Mouse (Mus musculus): ENCODE measurements around the gene Sncb. TPM values are rescaled to one million over a fixed set of nuclear protein-coding genes. Genes with fewer than 3 reads are reported as not detected.

Sncb gene
- total RNA-seq, 2 experiments from 2014 or later: not detected

DNA sequence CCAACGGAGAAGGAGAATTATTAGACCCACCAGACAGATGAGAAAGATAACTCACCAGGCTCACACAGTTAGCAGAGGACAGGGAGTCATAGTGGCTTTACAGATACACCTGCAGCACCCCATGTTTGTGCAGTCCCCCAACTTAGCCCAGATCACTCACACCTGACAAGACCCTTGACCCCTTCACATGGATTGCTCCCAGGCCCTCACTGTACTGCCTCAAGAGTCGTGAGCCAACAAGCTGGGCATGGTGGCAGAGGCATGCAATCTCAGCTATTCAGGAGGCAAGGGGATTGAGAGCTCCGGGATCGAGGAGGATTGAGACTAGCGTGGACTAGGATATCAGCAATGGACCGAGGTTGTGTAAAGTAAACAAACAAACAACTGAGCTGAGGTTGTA is 12.7 kb downstream of the Sncb start:
- Histone ChIP-seq H3K4me3 (no peak overlapping the region), H3K27ac (no peak overlapping the region)
- intact Hi-C loops (cut with DNase I): no loop called here
- no peak for DNase-seq
- TF ChIP-seq CTCF (IDR thresholded peaks at IDR 0.05): no peak

DNA sequence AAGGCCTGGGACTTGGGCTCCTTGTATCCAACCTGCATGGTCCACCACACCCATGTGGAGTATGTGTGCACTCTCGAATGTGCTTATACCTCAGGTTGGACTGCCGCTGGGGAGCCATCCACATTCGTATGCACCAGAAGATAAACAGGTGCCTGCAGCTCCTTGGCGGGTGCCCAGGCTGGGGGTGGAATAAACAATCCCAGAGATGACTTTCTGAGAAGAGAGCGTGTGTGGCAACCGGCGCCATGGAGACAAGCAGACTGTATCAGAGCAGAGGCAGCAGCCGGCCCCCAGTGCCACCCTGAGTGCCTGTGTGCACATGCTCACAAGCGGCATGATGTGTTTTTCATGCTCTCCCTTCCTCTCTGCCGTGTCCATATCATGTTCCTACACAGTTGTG is 13.7 kb downstream of the Sncb start:
- no peak for TF ChIP-seq CTCF (IDR thresholded peaks at IDR 0.05)
- H3K27ac ChIP-seq: no peak overlapping the region
- DNase-seq: no peak
- H3K4me3 ChIP-seq: no peak overlapping the region
- intact Hi-C loops (cut with DNase I): no loop called here

DNA sequence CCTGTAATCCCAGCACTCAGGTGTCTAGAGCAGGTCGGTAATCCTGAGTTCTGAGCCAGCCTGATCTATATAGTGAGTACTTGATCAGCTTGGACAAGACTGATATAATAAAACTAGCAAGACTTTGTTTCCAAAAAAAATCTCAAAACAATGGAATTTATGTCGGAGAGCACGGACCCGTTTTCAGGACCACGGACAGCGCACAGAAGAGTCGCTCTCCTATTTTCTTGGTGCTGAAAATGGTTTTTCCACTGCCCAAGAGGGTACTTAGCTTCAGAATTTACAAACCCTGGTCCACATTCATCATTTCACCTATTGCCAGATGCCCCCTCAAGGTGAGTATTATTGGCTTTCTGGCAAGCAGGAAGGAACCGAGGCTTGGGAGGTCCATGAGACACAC is 15.7 kb downstream of the Sncb start:
- no peak for TF ChIP-seq CTCF (IDR thresholded peaks at IDR 0.05)
- no peak overlapping the region for H3K4me3 ChIP-seq
- no peak overlapping the region for H3K27ac ChIP-seq
- DNase-seq: no peak
- intact Hi-C loops (cut with DNase I): no loop called here

DNA sequence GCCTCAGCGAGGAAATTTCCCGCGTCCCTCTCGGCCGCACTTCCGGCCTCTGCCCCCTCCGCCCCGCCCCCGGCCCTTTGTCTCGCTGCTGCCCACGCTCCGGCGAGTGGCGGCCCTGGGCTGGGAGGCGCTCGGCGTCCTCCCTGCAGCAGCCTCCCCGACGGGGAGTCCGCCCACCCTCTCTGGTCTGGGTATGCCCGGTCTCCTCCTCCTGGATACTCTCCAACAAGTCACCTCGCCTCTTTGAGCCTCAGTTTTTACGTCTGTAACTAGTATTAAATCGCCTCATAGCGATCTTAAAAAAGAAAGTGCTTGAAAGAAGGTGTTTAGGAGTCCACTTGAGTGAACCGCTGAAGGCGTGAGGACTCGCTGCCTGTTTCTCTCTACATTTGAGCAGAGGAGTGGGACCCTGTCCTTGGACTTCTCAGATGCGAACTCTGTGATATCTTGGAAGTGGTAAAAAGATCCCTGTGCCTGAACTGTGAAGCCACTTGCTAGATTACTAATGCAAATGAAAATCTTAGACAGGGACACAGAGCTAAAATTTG is 16.5 kb downstream of the Sncb start, which contains the start of gene Gprin1:
Gprin1 (minus strand) TSS at position 11 of the 548 bp plus-strand sequence.
- TF ChIP-seq CTCF (IDR thresholded peaks at IDR 0.05): no peak
- intact Hi-C loops (cut with DNase I): no loop called here
- DNase-seq: no peak
- Histone ChIP-seq H3K4me3 (peak within 1 kb of the TSS; percentile 63), H3K27ac (no peak within 1 kb of the TSS)

DNA sequence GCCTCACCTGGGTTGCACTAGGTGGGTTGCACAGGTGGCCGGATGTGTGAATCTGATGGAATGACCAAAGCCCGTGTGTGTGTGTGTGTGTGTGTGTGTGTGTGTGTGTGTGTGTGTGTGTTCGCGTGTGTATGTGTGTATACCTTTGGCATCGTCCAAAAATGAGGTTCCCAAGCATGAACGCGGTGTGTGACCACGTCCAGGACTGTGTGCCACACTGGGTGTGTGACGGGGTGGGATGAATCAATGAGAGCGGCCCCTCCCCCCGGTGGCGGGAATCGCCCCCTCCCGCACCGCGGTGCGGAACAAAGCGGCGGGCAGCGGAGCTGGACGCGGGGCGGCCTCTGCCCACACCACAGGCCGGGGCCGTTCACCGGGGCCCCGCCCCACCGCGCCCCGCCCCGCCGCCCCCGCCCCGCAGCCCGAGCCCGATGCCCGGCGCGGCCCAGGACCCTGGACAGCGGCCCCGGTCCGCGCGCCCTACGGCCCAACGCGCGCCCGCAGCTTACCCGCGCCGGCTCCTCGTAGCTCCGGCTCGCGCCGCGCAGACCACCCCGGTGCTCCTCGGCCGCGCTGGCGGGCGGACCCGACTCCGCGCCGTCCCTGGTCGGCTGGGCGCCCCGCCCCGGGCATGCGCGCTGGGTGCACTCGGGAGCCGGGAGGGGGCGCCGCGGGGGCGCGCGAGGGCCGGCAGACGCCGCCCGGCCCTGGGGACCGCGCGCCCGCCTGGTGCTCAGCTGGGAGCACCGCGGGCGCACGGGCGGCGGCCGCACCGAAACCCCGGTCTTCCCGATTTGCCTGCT is 17.1 kb downstream of the Sncb start:
- peak overlapping the region; percentile 63 for H3K4me3 ChIP-seq
- TF ChIP-seq CTCF (IDR thresholded peaks at IDR 0.05): no peak
- intact Hi-C loops (cut with DNase I): no loop called here
- DNase-seq: peak; percentile 31
- H3K27ac ChIP-seq: no peak overlapping the region

DNA sequence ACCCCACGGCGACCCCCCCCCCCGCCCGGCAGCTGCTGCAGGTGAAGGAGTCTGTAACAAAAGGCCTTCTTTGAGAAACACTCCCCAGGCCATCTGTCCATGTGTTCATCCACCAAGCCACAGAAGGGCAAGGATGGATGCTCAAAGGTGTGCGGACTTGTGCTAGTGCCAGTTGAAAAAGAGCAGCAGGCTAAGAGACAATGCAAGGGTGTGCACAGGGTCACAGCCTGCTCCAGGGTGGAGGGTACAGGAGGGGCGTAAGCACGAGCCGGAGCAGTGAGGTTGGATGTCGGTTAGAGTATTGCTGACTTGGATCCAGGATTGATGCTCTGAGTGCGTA is 17.7 kb downstream of the Sncb start:
- no peak for DNase-seq
- no peak for TF ChIP-seq CTCF (IDR thresholded peaks at IDR 0.05)
- intact Hi-C loops (cut with DNase I): no loop called here
- no peak overlapping the region for H3K27ac ChIP-seq
- no peak overlapping the region for H3K4me3 ChIP-seq

DNA sequence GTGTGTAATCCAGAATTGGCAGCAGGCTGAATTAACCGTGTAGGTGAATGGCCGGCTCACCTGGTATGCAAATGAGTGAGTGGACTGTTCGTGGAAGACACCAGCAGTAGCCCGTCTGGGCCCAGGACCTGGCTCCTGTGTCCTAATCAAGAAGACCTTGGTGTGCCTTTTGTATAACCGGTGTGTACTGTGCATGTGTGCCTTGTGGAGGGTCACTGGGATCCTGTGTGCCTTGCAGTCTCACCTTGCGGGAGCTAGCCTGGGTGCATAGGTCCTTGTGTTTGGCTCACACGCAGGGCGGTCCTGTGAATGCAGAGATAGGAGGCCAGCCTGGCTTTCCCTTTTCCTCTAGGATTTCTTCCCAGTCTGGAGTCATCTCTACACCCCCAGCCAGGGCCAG is 18.2 kb downstream of the Sncb start:
- Histone ChIP-seq H3K27ac (no peak overlapping the region), H3K4me3 (no peak overlapping the region)
- no peak for TF ChIP-seq CTCF (IDR thresholded peaks at IDR 0.05)
- intact Hi-C loops (cut with DNase I): no loop called here
- no peak for DNase-seq

DNA sequence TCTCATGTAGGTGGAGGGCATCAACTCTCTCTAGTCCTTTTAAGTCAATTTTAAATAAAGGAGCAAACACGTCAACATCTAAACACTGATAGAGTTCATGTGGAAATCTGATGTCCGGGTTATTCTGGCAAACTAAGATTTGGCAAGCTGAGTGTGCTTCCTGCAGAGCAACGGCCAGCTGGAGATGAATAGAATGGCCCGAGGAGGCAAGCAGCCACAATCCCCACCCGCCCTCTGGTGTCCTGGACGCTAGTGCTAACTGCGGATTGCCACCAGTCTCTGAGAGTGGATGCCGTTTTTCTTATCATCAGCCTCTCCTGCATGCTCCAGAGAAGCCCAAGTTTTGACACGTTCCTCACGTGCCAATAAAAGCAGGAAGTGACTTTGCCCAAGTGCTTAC is 19.5 kb downstream of the Sncb start:
- Histone ChIP-seq H3K27ac (no peak overlapping the region), H3K4me3 (no peak overlapping the region)
- intact Hi-C loops (cut with DNase I): no loop called here
- DNase-seq: no peak
- TF ChIP-seq CTCF (IDR thresholded peaks at IDR 0.05): no peak

DNA sequence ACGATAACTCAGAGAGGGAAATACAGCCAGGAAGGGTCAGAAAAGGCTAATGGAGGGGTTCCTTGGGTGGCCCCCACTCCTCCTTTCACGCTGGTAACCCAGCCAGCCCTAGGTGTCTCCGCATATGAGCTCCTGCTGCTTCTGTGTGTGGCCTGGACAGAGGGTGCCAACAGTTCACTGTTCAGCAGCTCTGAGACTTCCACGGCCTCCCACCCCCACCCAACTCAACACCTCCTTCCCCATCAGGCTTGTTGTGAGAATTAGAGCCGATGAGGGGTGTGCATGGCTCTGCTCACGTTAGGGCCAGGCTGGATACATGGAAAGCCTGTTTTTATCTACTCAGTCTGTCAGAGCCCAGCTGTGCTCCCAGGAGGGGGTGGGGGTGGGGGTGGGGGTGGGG is 20.3 kb downstream of the Sncb start:
- H3K4me3 ChIP-seq: no peak overlapping the region
- intact Hi-C loops (cut with DNase I): no loop called here
- no peak overlapping the region for H3K27ac ChIP-seq
- DNase-seq: no peak
- no peak for TF ChIP-seq CTCF (IDR thresholded peaks at IDR 0.05)

DNA sequence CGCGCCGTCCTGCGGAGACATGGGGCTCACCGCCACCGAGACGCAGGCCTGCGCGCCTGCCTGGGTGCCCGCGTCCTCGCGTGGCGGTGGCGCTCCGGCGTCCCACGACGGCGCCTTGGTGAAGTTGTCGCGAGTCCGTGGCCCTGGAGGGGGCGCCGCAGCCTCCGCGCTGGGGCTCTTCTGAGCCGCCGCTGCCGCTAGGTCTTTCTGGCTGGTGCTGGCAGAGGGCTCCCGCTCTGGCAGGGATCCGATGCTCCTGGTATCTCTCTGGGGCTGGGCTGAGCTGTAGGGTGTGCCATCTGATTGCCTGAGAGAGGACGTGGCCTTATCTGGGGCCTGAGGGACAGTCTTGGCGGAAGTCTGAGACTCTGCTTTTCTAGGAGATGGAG is 28.2 kb downstream of the Sncb start:
- Histone ChIP-seq H3K27ac (no peak overlapping the region), H3K4me3 (peak overlapping the region; percentile 58)
- intact Hi-C loops (cut with DNase I): no loop called here
- TF ChIP-seq CTCF (IDR thresholded peaks at IDR 0.05): no peak
- no peak for DNase-seq

DNA sequence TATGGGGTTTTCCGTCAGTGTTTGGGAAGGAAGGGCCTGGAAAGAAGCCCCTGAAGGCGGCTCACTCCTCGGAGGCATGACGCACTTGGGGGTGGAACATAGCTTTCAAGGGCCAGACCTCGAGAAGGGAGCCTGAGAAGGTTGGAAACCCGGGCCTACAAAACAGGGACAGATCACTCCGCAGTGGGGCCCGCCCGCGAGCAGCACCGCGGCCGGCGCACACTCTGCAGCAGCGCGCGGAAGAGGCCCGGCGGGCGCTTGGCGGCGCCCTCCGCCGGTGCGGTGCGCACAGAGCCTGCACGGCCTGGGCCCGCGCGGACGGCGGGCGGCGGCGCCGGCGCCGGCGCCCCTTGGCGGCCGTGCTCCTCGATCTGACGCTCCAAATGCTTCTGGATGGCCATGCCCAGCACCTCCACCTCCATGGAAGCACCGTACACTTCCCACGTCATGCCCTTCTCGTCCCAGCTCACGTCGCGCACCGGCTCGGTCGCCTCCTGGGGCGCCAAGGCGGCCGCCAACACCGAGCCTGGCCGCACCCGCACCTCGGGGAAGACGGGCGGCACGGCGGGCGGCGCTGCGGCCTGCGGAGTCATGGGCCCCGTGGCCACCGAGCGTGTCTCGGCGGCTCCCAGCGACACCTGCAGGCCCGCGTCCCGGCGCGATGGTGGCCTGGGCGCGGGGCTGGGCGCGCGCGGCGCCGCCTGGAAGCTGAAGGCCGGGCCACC is 28.7 kb downstream of the Sncb start:
- Histone ChIP-seq H3K4me3 (peak overlapping the region; percentile 58), H3K27ac (no peak overlapping the region)
- intact Hi-C loops (cut with DNase I): no loop called here
- no peak for TF ChIP-seq CTCF (IDR thresholded peaks at IDR 0.05)
- peak; percentile 30 for DNase-seq

DNA sequence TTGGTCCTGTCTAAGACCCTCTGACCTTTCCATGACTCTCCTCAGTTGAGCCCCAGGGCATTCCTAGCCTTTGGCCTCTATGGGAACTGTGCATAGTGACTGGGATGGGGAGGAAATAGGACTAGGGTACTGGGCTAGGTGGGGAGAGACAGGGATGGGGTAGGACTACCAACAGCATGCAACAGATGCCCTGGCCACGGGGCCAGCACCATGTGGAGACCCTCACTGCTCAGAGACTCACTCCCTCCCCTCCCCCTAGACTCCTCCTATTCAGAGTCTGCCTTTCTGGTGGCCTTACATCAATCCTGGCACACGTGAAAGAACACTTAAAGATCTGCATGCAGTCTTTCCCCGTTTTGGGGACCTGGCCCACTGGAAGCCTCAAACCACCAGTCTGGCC is 29.5 kb downstream of the Sncb start:
- no peak overlapping the region for H3K4me3 ChIP-seq
- intact Hi-C loops (cut with DNase I): no loop called here
- TF ChIP-seq CTCF (IDR thresholded peaks at IDR 0.05): no peak
- no peak for DNase-seq
- no peak overlapping the region for H3K27ac ChIP-seq

DNA sequence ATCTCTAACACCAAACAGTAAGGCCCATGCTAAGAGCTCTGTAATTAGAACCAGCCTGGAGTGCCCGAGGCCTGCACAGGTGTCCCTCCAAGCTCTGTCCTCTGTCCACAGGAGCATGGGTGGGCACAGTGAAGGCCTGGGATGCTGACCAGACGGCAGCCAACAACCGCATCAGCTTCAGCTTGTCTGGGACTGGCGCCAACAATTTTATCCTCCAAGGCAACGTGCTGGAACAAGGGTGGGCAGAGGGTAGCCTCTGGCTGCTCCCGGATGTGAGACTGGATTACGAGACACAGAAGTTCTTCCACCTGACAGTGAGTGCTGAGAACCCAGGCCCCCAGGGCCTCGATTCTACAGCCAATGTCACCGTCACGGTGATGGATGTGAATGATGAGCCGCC is 40.3 kb downstream of the Sncb start:
- TF ChIP-seq CTCF (IDR thresholded peaks at IDR 0.05): no peak
- H3K27ac ChIP-seq: no peak overlapping the region
- intact Hi-C loops (cut with DNase I): no loop called here

More for the DNA sequence above, 40.3 kb downstream of the Sncb start:
- H3K4me3 ChIP-seq: no peak overlapping the region
- no peak for DNase-seq
